Mouse (Mus musculus) spleen, postnatal 4 days (tissue): ENCODE results near the gene Card10.

Experiments used
- DNase-seq, 2 experiments: peaks; one replicate each; pipeline ENCODE4 v3.0.0; 2022; ENCODE audit warnings: low spot score in 2 of 2

Card10 gene

DNA sequence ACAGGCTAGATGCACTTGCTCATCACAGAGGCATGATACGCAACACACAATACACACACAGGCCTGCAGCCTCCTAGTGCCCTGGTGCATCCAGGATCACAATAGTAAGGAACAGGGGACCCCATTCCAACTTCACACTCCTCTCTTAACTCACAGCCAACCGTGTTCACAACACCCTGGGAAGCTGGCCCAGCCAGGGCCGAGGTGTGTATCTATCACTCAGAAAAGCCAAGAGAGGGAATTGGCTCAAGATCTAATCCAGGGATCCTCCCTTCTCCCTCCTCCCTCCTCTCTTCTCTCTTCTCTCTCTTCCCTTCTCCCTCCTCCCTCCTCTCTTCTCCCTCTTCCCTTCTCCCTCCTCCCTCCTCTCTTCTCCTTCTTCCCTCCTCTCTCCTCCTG lies 66.7 kb downstream of the Card10 start:
- no peak for DNase-seq

- no peak for DNase-seq
Measured at GRCm38 (mm10) chr15:78735431-78736180, 67.2 kb downstream of the Card10 start.

GRCm38 (mm10) chr15:78731830-78732229 lies 71.0 kb downstream of the Card10 start:
- no peak for DNase-seq

DNA sequence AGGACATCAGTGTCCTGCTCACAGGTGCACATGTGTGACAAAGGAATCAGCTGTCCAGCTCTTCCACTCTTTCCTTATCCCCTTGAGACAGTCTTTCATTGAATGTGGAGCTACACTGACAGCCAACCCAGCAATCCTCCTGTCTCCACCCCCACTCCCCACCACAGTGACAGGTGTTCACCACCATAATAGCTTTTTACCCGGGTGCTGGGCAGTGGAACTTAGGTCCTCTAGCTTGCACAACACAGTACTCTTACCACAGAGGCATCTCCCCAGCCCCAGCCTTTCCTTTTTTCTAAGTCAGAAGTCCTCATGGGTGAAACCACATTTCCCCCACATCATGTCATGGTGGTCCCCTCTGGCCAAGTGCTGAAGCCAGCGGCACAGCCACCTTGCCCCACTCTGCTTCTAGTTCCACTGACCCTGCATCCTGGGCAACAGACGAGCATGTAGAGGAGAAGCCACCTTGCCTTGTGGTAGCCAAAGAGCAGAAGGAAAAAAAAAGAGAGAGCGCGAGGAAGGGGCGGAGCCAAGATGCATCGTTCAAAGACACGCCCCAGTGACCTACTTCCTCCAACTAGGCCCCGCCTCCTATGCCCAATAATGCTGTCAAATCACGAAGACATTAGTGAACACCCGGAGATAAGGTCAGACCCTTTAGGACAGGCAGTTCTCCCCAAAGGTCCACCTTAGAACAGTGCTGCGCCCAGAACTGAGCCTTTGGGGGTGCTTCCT lies 72.4 kb downstream of the Card10 start:
- no peak for DNase-seq

DNA sequence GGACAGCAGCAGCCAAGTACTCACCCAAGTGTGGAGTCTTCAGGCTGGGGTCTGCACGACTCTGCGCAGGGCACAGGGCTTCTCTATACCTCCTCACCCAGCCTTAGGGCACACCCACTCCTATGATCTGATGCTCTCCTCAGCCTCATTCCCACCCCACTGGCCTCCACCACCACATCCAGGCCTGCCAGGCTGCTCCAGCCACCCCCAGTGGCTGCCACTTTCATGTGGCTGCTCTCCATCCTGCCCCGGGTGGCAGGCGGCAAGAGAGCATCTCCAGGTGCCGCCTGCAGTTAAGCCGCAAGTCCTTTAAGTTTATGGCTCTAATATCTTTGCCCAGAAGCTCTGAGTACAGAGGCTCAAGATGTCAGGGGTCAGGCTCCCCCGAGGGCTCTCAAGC lies 76.1 kb downstream of the Card10 start:
- no peak for DNase-seq
